Mouse (Mus musculus) left cerebral cortex, postnatal 36 days (tissue): Measurements from ENCODE around the gene Gm7030. TPM values are rescaled to one million over a fixed set of nuclear protein-coding genes. Genes with fewer than 3 reads are reported as not detected.
"Not testable (repeated sequence)": the region's sequence is repeated elsewhere in the genome, so short reads cannot be mapped to it uniquely, and the experiment has no call there.

ENCODE experiments used
- DNase-seq, 2 experiments: peaks; one replicate each; pipeline ENCODE4 v3.0.0; 2021 to 2022; ENCODE audit warnings: low spot score in 2 of 2, mixed read lengths in 1 of 2
- intact Hi-C: fragments of 180-260 bp; cut with DNase I; formaldehyde crosslinking; loops from one replicate; pipeline ENCODE4 v1.15.1; 2025
- total RNA-seq, 2 experiments: library from RNA; stranded (reverse); gene quantifications; 2 replicates each; pipeline ENCODE4 v1.2.3; 2021

The Gm7030 gene
- total RNA-seq, 2 experiments from 2014 or later, result not detected

DNA sequence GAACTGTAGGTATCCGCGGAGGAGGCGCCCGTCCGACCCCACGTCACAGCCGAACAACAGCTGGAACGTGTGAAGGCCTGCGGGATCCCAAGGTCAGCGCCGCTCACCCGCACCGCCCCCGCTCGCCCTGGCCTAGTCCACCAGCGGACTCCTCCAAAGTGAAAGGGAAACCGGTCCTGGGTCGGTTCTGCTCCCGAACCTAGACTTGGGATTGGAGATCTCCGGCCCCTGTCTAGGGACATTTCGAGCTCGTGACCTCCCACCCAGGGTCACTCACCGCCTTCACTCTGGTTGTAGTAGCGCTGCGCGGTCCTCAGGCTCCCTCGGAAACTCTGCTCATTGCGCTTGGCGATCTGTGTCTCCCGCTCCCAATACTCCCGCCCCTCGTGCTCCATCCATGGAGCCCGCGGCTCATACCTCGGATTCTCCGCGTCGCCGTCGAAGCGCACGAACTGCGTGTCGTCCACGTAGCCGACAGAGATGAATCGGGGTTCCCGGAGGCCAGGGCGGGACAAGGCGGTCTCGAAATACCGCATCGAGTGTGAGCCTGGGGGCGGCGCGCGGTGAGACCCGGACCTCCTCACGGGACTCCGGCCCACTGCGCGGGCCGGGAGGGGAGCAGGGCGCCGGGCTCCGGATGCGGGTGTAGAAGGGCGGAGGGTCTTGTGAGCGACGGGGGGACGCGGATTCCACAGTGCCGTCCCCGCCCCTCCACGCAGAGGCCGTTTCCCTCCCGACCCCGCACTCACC is 16.1 kb upstream of the Gm7030 start:
- intact Hi-C loops, result no loop called here
- DNase-seq, result no peak

DNA sequence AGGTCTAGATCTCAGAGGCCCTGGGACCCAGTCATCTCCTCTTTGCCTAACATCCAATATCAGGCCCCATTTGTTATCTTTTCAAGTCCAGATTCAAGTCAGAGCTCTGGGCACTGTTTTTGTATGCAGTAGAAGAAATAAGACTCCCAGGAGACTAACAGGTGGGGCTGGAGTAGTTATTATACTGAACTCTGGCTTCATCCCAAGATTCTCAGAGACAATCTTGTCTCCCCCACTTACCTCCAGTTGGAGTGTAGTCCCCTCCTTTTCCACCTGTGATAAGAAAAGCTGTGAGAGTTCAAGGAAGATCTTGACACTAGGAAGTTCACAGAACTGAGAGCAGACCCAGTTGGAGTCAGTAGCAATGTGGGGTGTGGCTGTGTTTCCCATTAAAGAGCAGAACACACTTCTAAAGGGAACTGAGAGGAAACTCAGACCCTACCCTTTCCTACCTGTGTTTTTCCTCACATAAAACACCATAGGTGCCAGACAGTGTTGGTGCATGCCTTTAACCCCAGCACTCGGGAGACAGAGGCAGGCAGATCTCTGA is 7.1 kb upstream of the Gm7030 start:
- intact Hi-C loops, result loop anchor here (10.0 kb wide), 1 partner anchor 72 kb away; no protein-coding TSS in a partner anchor

GRCm38 (mm10) chr17:36135421-36136231 is 6.4 kb upstream of the Gm7030 start:
- intact Hi-C loops, result loop anchor here (10.0 kb wide), 1 partner anchor 71 kb away; no protein-coding TSS in a partner anchor
- DNase-seq, result not testable (repeated sequence)

More for the DNA sequence above, 7.1 kb upstream of the Gm7030 start:
- not testable (repeated sequence) for DNase-seq

GRCm38 (mm10) chr17:36131516-36132265 is 2.5 kb upstream of the Gm7030 start:
- intact Hi-C loops, result loop anchor here (10.0 kb wide), 1 partner anchor 67 kb away; no protein-coding TSS in a partner anchor
- DNase-seq, result no peak

DNA sequence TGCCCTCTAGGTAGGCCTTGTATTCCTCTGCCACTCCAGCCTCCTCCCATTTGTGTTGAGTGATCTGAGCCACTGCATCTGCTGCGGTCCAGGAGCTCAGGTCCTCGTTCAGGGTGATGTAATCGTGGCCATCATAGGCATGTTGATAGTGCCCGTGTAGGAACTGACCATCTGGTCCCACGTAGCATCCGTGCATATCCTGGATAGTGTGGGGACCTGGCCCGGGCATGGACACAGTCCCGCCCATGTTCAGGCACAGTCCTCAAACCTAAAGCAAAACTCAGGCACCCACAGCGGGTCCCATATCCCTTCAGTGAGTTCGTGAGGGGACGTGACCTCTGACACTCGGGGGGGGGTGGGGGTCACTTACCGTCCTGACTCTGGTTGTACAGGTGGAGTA is 700 bp downstream of the Gm7030 start:
- DNase-seq, intact Hi-C loops: not testable (repeated sequence)

GRCm38 (mm10) chr17:36124111-36124510 is 5.1 kb downstream of the Gm7030 start:
- intact Hi-C loops, result not testable (repeated sequence)

GRCm38 (mm10) chr17:36121352-36122020 is 7.7 kb downstream of the Gm7030 start, which contains the start of gene Gm19684:
Gene Gm19684, plus strand, starts transcription at chr17:36121678.
- DNase-seq, intact Hi-C loops: not testable (repeated sequence)

More at GRCm38 (mm10) chr17:36124111-36124510, 5.1 kb downstream of the Gm7030 start:
- DNase-seq, result not testable (repeated sequence)

DNA sequence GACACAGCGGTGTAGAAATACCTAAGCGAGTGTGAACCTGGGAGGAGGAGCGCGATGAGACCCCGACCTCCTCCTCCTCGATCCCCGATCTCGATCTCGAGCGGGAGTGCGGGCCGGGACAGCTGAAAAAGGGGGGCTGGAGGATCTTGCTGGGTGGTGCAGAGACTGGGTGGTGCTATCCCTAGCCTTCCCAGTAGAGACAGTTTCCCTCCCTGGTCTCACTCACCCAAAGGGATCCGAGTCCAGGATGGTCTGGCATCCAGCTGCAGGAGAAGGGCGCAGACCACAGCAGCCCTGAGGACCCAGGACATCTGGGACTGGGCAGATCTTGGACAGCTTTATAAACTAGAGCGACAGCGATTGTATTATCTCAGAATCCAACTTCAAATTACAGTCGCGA is 8.4 kb downstream of the Gm7030 start:
- intact Hi-C loops, DNase-seq: not testable (repeated sequence)

- DNase-seq, intact Hi-C loops: not testable (repeated sequence)
Measured at GRCm38 (mm10) chr17:36116545-36116944, 12.7 kb downstream of the Gm7030 start.

DNA sequence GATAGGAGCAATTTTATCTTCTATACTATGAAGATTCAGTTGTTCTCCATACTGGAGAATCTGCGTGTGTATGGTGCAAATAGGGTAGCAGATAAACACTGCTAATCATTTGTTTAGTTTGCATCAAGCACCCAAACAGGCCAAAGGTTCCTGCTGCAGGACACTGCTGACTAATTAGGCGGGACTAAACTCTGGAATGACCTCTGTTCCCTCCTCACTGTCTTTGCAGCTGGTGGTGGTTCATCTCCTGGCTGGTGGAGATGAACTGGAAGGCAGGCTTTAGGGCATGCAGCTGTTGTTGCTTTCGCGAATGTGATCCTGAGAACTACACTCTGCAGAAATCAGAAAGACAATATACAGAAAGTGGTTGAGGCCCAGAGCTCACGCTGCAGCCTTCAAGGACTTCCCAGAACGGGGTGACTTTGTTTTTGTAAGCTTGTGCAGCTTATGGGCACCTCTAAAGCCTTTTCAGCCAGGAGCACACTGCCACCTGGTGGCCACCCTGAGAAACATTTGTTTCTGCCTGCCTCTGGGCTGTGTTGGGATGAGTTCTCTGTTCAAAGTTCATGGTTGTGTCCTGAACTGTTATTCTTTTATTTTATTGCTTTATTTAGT is 15.1 kb downstream of the Gm7030 start:
- DNase-seq, result peak in 1 of 2 experiments; percentile 33
- intact Hi-C loops, result loop anchor here (5.0 kb wide), 2 partner anchors 117 to 177 kb away; no protein-coding TSS in a partner anchor

DNA sequence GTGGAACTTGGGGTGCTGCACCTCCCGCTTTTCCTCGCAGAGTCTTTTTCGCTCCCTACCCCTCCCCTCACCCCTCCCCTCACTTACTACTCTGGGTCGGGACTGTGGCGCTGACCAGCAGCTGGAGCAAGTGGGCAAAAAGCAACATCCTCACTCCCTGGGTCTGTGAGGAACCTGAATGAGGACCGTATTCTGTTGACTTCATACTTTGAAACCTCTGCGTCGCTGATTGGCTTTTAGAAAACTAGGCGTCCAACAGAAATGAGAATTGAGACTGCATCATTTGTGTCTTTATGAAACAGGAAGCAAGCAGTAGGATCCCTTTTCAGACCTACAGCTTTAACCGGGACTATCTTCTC is 17.7 kb downstream of the Gm7030 start:
- intact Hi-C loops, result loop anchor here (5.0 kb wide), 2 partner anchors 114 to 174 kb away; no protein-coding TSS in a partner anchor

DNA sequence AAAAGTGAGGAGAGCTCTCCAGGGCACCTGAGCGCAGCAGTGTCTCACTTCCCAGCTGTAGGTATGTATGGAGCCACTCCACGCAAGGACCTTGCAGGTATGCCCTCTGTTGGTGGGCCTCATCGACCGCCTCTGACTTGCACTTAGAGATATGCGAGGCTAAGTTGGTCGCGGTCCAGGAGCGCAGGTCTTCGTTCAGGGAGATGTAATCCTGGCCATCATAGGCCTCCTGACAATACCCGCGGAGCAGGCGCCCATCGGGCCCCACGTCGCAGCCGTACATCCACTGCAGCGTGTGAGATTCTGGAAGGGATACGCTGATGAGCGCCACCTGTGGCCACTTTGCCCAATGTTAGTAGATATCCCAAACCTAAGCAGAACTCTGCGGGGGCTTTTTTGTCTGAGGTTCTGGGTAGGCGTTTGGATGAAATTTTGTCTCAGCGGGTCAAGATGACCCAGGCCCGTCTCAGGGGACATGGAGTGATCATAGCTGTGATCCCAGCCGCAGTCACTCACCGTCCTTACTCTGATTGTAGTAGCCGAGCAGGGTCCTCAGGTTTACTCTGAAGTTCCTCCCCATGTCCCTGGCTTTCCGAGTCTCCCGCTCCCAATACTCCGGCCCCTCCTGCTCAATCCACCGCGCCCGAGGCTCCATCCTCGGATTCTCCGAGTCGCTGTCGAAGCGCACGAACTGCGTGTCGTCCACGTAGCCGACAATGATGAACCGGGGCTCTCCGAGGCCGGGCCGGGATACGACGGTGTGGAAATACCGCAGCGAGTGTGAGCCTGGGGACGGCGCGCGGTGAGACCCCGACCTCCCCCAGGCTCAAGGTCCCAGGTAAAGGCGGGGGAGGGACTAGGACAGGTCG is 18.4 kb downstream of the Gm7030 start:
- intact Hi-C loops, result loop anchor here (5.0 kb wide), 2 partner anchors 114 to 174 kb away; no protein-coding TSS in a partner anchor
- DNase-seq, result not testable (repeated sequence)

More for the DNA sequence above, 17.7 kb downstream of the Gm7030 start:
- DNase-seq, result not testable (repeated sequence)

DNA sequence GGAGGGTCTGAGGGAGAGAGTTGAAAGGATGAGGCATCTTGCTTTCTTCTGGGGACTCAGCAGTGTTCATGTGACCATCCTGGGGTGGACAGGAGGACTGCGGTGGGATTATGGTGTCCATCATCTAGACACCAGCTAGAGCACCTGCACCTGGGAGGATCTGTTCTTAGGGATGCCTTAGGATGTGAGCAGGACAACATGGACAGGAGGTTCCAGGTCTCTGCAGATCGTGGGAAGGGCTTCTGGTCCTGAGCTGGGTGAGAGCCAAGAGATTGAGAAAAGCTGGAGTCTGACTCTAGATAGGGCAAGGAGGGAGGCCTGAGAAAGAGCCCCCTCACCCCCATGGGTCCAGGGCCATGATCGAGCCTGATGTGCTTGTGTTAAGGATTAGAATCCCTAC is 19.1 kb downstream of the Gm7030 start:
- DNase-seq, result not testable (repeated sequence)
- intact Hi-C loops, result loop anchor here (5.0 kb wide), 2 partner anchors 113 to 173 kb away; no protein-coding TSS in a partner anchor

GRCm38 (mm10) chr17:36102091-36102490 is 27.1 kb downstream of the Gm7030 start:
- intact Hi-C loops, DNase-seq: not testable (repeated sequence)

DNA sequence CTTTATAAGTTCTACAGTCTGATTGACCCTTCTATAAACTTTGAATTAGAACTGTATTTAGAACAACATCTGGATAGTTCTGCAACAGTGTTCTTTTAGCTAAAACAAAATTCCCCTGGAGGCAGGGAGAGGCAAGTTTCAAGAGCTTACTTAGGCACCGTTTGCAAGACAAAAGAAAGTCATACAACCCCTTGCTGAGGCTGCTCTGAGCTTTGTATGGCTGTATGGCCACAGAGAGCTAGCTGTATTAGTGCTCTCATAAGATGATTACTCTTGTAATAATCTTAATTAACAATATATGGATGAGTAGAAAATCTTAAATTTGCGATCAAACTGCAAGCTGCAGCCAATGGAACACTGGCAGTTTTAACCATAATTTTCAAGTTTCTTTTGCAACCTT is 29.6 kb downstream of the Gm7030 start:
- DNase-seq, intact Hi-C loops: not testable (repeated sequence)

- no peak for DNase-seq
- intact Hi-C loops, result no loop called here
Measured at GRCm38 (mm10) chr17:36093936-36094335, 35.3 kb downstream of the Gm7030 start.

- DNase-seq, intact Hi-C loops: not testable (repeated sequence)
Measured at GRCm38 (mm10) chr17:36092520-36092919, 36.7 kb downstream of the Gm7030 start.
